Mouse (Mus musculus) midbrain, postnatal 0 days (tissue): ENCODE data around the gene Sin3b. TPM values are rescaled to one million over a fixed set of nuclear protein-coding genes. Genes with fewer than 3 reads are reported as not detected.

Experiments used
- ATAC-seq: fragments of 200-750 bp; cut with Nextera tagmentation; 2 replicates; pipeline ENCODE4 v1.8.0; 2017; ENCODE audit warnings: moderate number of reproducible peaks, mild to moderate bottlenecking, moderate TSS enrichment, moderate library complexity; ENCODE audit not compliant: low FRiP score
- DNase-seq: peaks from one replicate; pipeline ENCODE4 v3.0.0-alpha.2; 2015; ENCODE audit warnings: low spot score
- H3K27ac ChIP-seq: fragments of 300-500 bp; sonication (generic); 2 replicates; pipeline ENCODE4 v1.5.1; 2014; ENCODE audit warnings: low read depth, mild to moderate bottlenecking, low read length, mixed read lengths
- H3K27me3 ChIP-seq: fragments of 300-500 bp; sonication (generic); 2 replicates; pipeline ENCODE4 v1.6.1; 2014; ENCODE audit warnings: low read length, control low read depth, mixed read lengths; ENCODE audit not compliant: insufficient read depth
- H3K36me3 ChIP-seq: fragments of 300-500 bp; sonication (generic); 2 replicates; pipeline ENCODE4 v1.6.1; 2014; ENCODE audit warnings: low read length, control low read depth, mixed read lengths; ENCODE audit not compliant: insufficient read depth
- H3K4me1 ChIP-seq: fragments of 300-500 bp; sonication (generic); 2 replicates; pipeline ENCODE4 v1.6.1; 2014; ENCODE audit warnings: mild to moderate bottlenecking, control low read depth, antibody characterized with exemption, low read length, mixed read lengths; ENCODE audit not compliant: insufficient read depth
- H3K4me2 ChIP-seq: fragments of 300-500 bp; sonication (generic); 2 replicates; pipeline ENCODE4 v1.6.1; 2014; ENCODE audit warnings: low read depth, mild to moderate bottlenecking, low read length, mixed read lengths; ENCODE audit not compliant: poor library complexity, severe bottlenecking
- H3K4me3 ChIP-seq: fragments of 300-500 bp; sonication (generic); 2 replicates; pipeline ENCODE4 v1.5.1; 2014; ENCODE audit warnings: low read depth, mild to moderate bottlenecking, low read length, moderate library complexity
- H3K9ac ChIP-seq: fragments of 300-500 bp; sonication (generic); replicated peaks from 2 replicates; pipeline ENCODE4 v1.6.1; 2014; ENCODE audit warnings: mild to moderate bottlenecking, low read length, moderate library complexity, mixed read lengths; ENCODE audit not compliant: poor library complexity, severe bottlenecking
- H3K9me3 ChIP-seq: fragments of 300-500 bp; sonication (generic); 2 replicates; pipeline ENCODE4 v1.6.1; 2016; ENCODE audit warnings: low read length, control low read depth
- CTCF ChIP-seq: IDR thresholded peaks from 2 replicates; pipeline ENCODE4 v1.5.1; 2016; ENCODE audit warnings: antibody characterized with exemption, mild to moderate bottlenecking
- WGBS: fragments of 180-500 bp; shearing (Covaris S2); extraction: QIAGEN DNeasy Blood & Tissue Kit; methylation state at CpG from one replicate; pipeline ENCODE4 v1.1.7; 2014; 5-methylcytosine and 5-hydroxymethylcytosine counted together
- polyA plus RNA-seq: library from polyadenylated mRNA; unstranded; fragments of >200 nt; fragmentation: Nextera tagmentation; extraction: Ambion mirVana; gene quantifications from 2 replicates; pipeline ENCODE4 v1.2.1, GENCODE M21; 2015
- total RNA-seq: library from RNA; depleted of rRNA; stranded (reverse); fragments of >200 nt; gene quantifications from 2 replicates; pipeline ENCODE4 v1.2.3, GENCODE M21; 2014

Sin3b gene
- total and polyA plus RNA-seq, 2 experiments from 2014 or later = 234 to 256 TPM

DNA sequence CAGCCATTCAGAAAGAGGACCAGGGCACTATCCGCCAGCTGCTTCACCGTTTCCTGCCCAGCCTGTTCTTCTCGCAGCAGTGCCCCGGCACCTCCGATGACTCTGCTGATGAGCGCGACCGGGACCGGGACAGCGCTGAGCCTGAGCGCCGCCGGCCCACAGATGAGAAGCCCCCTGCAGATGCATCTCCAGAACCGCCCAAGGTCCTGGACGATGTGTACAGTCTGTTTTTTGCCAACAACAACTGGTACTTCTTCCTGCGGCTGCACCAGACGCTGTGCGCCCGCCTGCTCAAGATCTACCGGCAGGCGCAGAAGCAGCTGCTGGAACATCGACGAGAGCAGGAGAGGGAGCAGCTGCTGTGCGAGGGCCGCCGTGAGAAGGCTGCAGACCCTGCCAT lies 26.8 kb downstream of the Sin3b start:
- DNase-seq (no peak), ATAC-seq (no peak)
- no peak overlapping the region for H3K27ac ChIP-seq
- no peak overlapping the region for H3K4me3 ChIP-seq
- peaks cover 88% of the 10 kb centered on the region for H3K36me3 ChIP-seq
- H3K4me1 ChIP-seq = no peaks in the 10 kb centered on the region
- 94% methylated on average over 26 of the region's 26 CpGs for WGBS
- TF ChIP-seq CTCF = no peak
- H3K27me3 ChIP-seq = no peaks in the 10 kb centered on the region
- H3K9me3 ChIP-seq = no peaks in the 10 kb centered on the region
- no peak overlapping the region for H3K4me2 ChIP-seq
- no peak overlapping the region for H3K9ac ChIP-seq

DNA sequence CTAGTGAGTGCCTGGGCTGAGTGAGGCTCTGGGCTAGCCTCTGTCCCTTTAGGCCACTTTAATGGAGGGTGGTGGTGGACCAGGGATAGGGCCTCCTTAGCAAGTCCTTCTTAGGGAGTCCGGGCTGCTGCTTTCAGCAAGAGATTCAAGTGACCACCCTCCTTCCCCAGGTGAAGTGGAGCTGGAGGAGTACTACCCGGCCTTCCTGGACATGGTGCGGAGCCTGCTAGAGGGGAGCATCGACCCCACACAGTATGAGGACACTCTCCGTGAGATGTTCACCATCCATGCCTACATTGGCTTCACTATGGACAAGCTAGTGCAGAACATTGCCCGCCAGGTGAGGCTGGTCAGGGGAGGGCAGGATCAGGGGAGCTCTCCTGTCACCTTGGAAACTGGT lies 27.2 kb downstream of the Sin3b start:
- H3K4me3 ChIP-seq = no peak overlapping the region
- H3K4me2 ChIP-seq = no peak overlapping the region
- H3K9me3 ChIP-seq = no peaks in the 10 kb centered on the region
- ATAC-seq = no peak
- no peak for DNase-seq
- H3K4me1 ChIP-seq = no peaks in the 10 kb centered on the region
- no peak overlapping the region for H3K27ac ChIP-seq
- 96% methylated on average over 6 of the region's 6 CpGs for WGBS
- peaks cover 85% of the 10 kb centered on the region for H3K36me3 ChIP-seq
- no peaks in the 10 kb centered on the region for H3K27me3 ChIP-seq
- H3K9ac ChIP-seq = no peak overlapping the region
- no peak for TF ChIP-seq CTCF

DNA sequence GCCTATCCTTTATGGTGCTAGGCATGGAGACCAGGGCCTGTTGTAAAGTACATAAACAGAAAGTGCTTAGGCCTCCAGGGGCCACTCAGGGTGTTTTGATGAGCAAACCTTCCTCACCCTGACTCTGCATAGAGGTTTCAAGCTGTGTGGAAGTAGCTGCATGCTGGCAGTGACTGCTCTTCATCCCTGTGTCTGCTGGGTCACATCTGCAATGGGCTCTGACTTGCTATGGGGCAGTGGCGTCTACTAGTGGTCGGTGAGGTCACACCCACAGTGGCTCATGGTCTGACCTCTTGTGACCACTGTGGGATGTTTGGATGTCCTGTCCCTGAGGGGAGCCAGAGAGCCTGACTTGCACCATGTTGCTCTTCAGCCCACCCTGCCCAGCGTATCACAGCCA lies 28.0 kb downstream of the Sin3b start:
- H3K9me3 ChIP-seq = no peaks in the 10 kb centered on the region
- 83% methylated on average over 3 of the region's 3 CpGs for WGBS
- H3K36me3 ChIP-seq = peaks cover 90% of the 10 kb centered on the region
- DNase-seq (no peak), ATAC-seq (no peak)
- no peak overlapping the region for H3K27ac ChIP-seq
- H3K4me3 ChIP-seq = no peak overlapping the region
- H3K9ac ChIP-seq = no peak overlapping the region
- no peaks in the 10 kb centered on the region for H3K4me1 ChIP-seq
- TF ChIP-seq CTCF = no peak
- no peak overlapping the region for H3K4me2 ChIP-seq
- no peaks in the 10 kb centered on the region for H3K27me3 ChIP-seq

DNA sequence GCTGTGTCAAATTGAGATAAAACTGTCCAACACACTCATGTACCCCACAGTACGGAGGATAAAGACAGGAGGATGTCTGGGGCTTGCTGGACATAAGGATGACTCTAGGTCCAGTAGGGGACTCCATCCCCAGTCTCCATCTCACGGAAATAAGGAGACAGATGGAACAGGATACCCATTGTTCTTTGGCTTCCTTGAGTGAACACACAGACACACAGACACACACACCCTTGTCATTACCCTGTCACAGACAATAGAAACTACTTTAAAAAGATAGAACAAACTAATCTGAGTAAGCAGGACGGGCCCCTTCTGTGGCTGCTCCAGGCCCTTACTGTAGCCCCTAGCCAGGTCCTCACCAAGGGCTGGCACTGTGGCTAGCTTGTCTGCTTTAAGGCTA lies 29.2 kb downstream of the Sin3b start:
- DNase-seq (no peak), ATAC-seq (no peak)
- Histone ChIP-seq H3K4me2 (no peak overlapping the region), H3K9me3 (no peaks in the 10 kb centered on the region), H3K4me3 (no peak overlapping the region), H3K27me3 (no peaks in the 10 kb centered on the region), H3K9ac (no peak overlapping the region), H3K27ac (no peak overlapping the region), H3K36me3 (peaks cover 90% of the 10 kb centered on the region), H3K4me1 (no peaks in the 10 kb centered on the region)
- no peak for TF ChIP-seq CTCF
- 90% methylated on average over 3 of the region's 3 CpGs for WGBS

DNA sequence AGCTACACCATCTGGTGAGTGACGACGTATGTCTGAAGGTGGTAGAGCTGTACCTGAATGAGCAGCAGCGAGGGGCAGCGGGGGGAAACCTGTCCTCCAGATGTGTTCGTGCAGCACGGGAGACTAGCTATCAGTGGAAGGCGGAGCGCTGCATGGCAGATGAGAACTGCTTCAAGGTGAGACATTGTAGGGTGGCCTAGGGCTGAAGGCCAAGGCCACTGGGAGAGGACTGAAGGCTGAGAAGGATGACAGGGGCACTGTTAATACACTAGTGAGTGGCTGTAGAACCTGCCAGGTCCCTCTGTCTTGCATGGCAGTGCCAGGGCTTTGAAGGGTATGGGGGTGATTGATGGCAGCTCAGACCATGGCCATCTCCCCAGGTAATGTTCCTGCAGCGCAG lies 30.1 kb downstream of the Sin3b start:
- Histone ChIP-seq H3K4me2 (no peak overlapping the region), H3K9me3 (no peaks in the 10 kb centered on the region), H3K9ac (no peak overlapping the region), H3K4me1 (no peaks in the 10 kb centered on the region), H3K27me3 (no peaks in the 10 kb centered on the region), H3K27ac (no peak overlapping the region), H3K36me3 (peaks cover 88% of the 10 kb centered on the region), H3K4me3 (no peak overlapping the region)
- TF ChIP-seq CTCF = no peak
- WGBS = 99% methylated on average over 9 of the region's 9 CpGs
- ATAC-seq = no peak
- no peak for DNase-seq

DNA sequence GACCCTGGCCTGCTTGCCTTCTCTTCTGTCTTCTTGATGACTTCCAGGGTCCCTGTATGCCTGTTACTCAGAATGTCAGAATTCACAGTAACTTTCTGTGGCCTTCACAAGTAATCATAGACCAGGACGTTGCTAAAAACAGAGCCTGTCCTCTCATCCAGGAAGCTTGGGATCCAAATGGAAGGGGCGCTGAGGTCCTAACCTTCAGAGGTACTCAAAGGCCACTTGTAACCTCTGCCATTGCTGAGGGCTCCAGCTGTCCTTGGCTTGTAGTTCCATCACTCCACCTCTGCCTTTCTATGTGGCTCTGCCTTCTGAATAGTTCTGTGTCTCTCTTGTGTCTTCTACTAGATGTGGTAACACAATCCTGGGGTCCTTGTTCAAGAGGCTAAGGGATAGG lies 30.7 kb downstream of the Sin3b start:
- no peak for DNase-seq

More for the DNA sequence above, 30.7 kb downstream of the Sin3b start:
- H3K27ac ChIP-seq = no peak overlapping the region
- no peaks in the 10 kb centered on the region for H3K9me3 ChIP-seq
- H3K4me3 ChIP-seq = no peak overlapping the region
- H3K4me2 ChIP-seq = no peak overlapping the region
- no peaks in the 10 kb centered on the region for H3K4me1 ChIP-seq
- ATAC-seq = no peak
- H3K36me3 ChIP-seq = peaks cover 84% of the 10 kb centered on the region
- no peaks in the 10 kb centered on the region for H3K27me3 ChIP-seq
- TF ChIP-seq CTCF = no peak
- no peak overlapping the region for H3K9ac ChIP-seq
- WGBS = 91% methylated on average over 2 of the region's 2 CpGs
